Mouse (Mus musculus) MEL (cell line): ENCODE data around the gene Gnpnat1. TPM values are rescaled to one million over a fixed set of nuclear protein-coding genes. Genes with fewer than 3 reads are reported as not detected.
A peak's percentile ranks its signal among the peaks of the same experiment; 100 is the strongest.

Experiments used
- DNase-seq: peaks from one replicate; pipeline ENCODE4 v3.0.0; 2011; ENCODE audit warnings: low read depth, low spot score
- H3K27ac ChIP-seq: 2 replicates; pipeline ENCODE4 v1.5.1; 2012; ENCODE audit warnings: low read depth, mild to moderate bottlenecking, control low read depth, low read length, moderate library complexity; ENCODE audit not compliant: control insufficient read depth
- H3K27me3 ChIP-seq, 2 experiments: fragments of 150-350 bp in 1 of 2; sonication (generic) in 1 of 2; 2 replicates each; pipeline ENCODE4 v1.6.1; 2012; ENCODE audit warnings: low read length in 2 of 2, mild to moderate bottlenecking in 2 of 2, improper control_type of control experiment in 1 of 2, moderate library complexity in 1 of 2; ENCODE audit not compliant: insufficient read depth in 2 of 2, control insufficient read depth in 1 of 2
- H3K36me3 ChIP-seq, 2 experiments: 2 replicates each; pipeline ENCODE4 v1.6.1; 2012 to 2014; ENCODE audit warnings: low read length in 2 of 2, improper control_type of control experiment in 1 of 2, inconsistent platforms in 1 of 2, mild to moderate bottlenecking in 1 of 2; ENCODE audit not compliant: insufficient read depth in 2 of 2, control insufficient read depth in 1 of 2
- H3K4me1 ChIP-seq, 2 experiments: fragments of 150-350 bp in 1 of 2; sonication (generic) in 1 of 2; 2 replicates each; pipeline ENCODE4 v1.6.1; 2012; ENCODE audit warnings: low read length in 2 of 2, improper control_type of control experiment in 1 of 2, mild to moderate bottlenecking in 1 of 2; ENCODE audit not compliant: insufficient read depth in 2 of 2, control insufficient read depth in 1 of 2
- H3K4me3 ChIP-seq, 2 experiments: fragments of 150-350 bp in 1 of 2; sonication (generic) in 1 of 2; 2 replicates each; pipeline ENCODE4 v1.5.1; 2012; ENCODE audit warnings: low read depth in 2 of 2, low read length in 2 of 2, mild to moderate bottlenecking in 2 of 2, moderate library complexity in 2 of 2, control low read depth in 1 of 2, improper control_type of control experiment in 1 of 2; ENCODE audit not compliant: control insufficient read depth in 1 of 2, insufficient read depth in 1 of 2
- H3K79me2 ChIP-seq: 2 replicates; pipeline ENCODE4 v1.6.1; 2012; ENCODE audit warnings: mild to moderate bottlenecking, low read length, moderate library complexity; ENCODE audit not compliant: control insufficient read depth, poor library complexity, insufficient read depth
- H3K9ac ChIP-seq: 2 replicates; pipeline ENCODE4 v1.6.1; 2012; ENCODE audit warnings: low read depth, mild to moderate bottlenecking, control low read depth, low read length, moderate library complexity; ENCODE audit not compliant: control insufficient read depth, poor library complexity, severe bottlenecking
- H3K9me3 ChIP-seq: fragments of 150-350 bp; sonication (generic); replicated peaks from 2 replicates; pipeline ENCODE4 v1.6.1; 2012; ENCODE audit warnings: mild to moderate bottlenecking, low read length, improper control_type of control experiment, moderate library complexity; ENCODE audit not compliant: insufficient read depth
- CTCF ChIP-seq, 3 experiments: IDR thresholded peaks in 2 of 3; conservative IDR thresholded peaks in 1 of 3; 2 replicates each; pipeline ENCODE4 v1.5.1; 2011 to 2012; ENCODE audit warnings: low read length in 3 of 3, low read depth in 2 of 3, mild to moderate bottlenecking in 2 of 3, improper control_type of control experiment in 1 of 3, inconsistent platforms in 1 of 3, mixed read lengths in 1 of 3, moderate library complexity in 1 of 3; ENCODE audit not compliant: control insufficient read depth in 1 of 3, insufficient read depth in 1 of 3, poor library complexity in 1 of 3, severe bottlenecking in 1 of 3
- EP300 ChIP-seq, 2 experiments: IDR thresholded peaks; 2 replicates each; pipeline ENCODE4 v1.6.1; 2011; ENCODE audit warnings: improper control_type of control experiment in 2 of 2, low read length in 2 of 2, low read depth in 1 of 2, mild to moderate bottlenecking in 1 of 2
- GATA1 ChIP-seq: IDR thresholded peaks from 2 replicates; pipeline ENCODE4 v1.6.1; 2011; ENCODE audit warnings: low read depth, low read length, improper control_type of control experiment
- MXI1 ChIP-seq: IDR thresholded peaks from 2 replicates; pipeline ENCODE4 v1.6.1; 2011; ENCODE audit warnings: mild to moderate bottlenecking, low read depth, low read length, improper control_type of control experiment
- MYC ChIP-seq: IDR thresholded peaks from 2 replicates; pipeline ENCODE4 v1.6.1; 2011; ENCODE audit warnings: low read depth, mild to moderate bottlenecking, low read length, improper control_type of control experiment, moderate library complexity
- NELFE ChIP-seq: IDR thresholded peaks from 2 replicates; pipeline ENCODE4 v1.6.1; 2011; ENCODE audit warnings: low read depth, low read length, improper control_type of control experiment
- POLR2A ChIP-seq, 2 experiments: IDR thresholded peaks; 2 replicates each; pipeline ENCODE4 v1.6.1; 2011 to 2012; ENCODE audit warnings: low read length in 2 of 2, mild to moderate bottlenecking in 2 of 2, control low read depth in 1 of 2, improper control_type of control experiment in 1 of 2, low read depth in 1 of 2, moderate library complexity in 1 of 2; ENCODE audit not compliant: control insufficient read depth in 1 of 2, insufficient read depth in 1 of 2, poor library complexity in 1 of 2
- RAD21 ChIP-seq: IDR thresholded peaks from 2 replicates; pipeline ENCODE4 v1.6.1; 2011; ENCODE audit warnings: mild to moderate bottlenecking, low read depth, low read length, improper control_type of control experiment
- SMC3 ChIP-seq: IDR thresholded peaks from 2 replicates; pipeline ENCODE4 v1.6.1; 2011; ENCODE audit warnings: low read depth, low read length, improper control_type of control experiment
- TCF12 ChIP-seq: IDR thresholded peaks from 2 replicates; pipeline ENCODE4 v1.6.1; 2014; ENCODE audit warnings: low read depth, mild to moderate bottlenecking, inconsistent platforms, low read length, improper control_type of control experiment, moderate library complexity
- ZC3H11A ChIP-seq: IDR thresholded peaks from 2 replicates; pipeline ENCODE4 v1.6.1; 2012; ENCODE audit warnings: low read depth, mild to moderate bottlenecking, inconsistent platforms, low read length, improper control_type of control experiment
- ZKSCAN1 ChIP-seq: IDR thresholded peaks from 2 replicates; pipeline ENCODE4 v1.6.1; 2012; ENCODE audit warnings: low read depth, mild to moderate bottlenecking, inconsistent platforms, low read length, improper control_type of control experiment, moderate library complexity
- ZMIZ1 ChIP-seq: IDR thresholded peaks from 2 replicates; pipeline ENCODE4 v1.6.1; 2012; ENCODE audit warnings: low read depth, mild to moderate bottlenecking, inconsistent platforms, low read length, improper control_type of control experiment, moderate library complexity
- ZNF384 ChIP-seq: IDR thresholded peaks from 2 replicates; pipeline ENCODE4 v1.6.1; 2012; ENCODE audit warnings: low read depth, mild to moderate bottlenecking, inconsistent platforms, low read length, improper control_type of control experiment
- polyA plus RNA-seq, 2 experiments: library from polyadenylated mRNA; stranded (reverse) in 1 of 2; unstranded in 1 of 2; fragments of >175 nt in 1 of 2; fragments of >200 nt in 1 of 2; gene quantifications; 2 replicates each; pipeline versions ENCODE4 v1.2.1 to v1.2.4; 2012; ENCODE audit warnings: low replicate concordance in 2 of 2, low read depth in 1 of 2; ENCODE audit not compliant: insufficient read length in 2 of 2, insufficient read depth in 1 of 2, missing spikeins in 1 of 2
- total RNA-seq: library from RNA; depleted of rRNA; stranded (reverse); fragments of 300-350 nt; gene quantifications from 2 replicates; pipeline ENCODE4 v1.2.3, GENCODE M21; 2012

Gene Gnpnat1
- total and polyA plus RNA-seq, 3 experiments = 24.8 to 26.8 TPM; not detected in 1

GRCm38 (mm10) chr14:45434220-45434619 lies 29.5 kb upstream of the Gnpnat1 start:
- TF ChIP-seq ZMIZ1 = no peak
- TF ChIP-seq RAD21 = peak; percentile 36
- TF ChIP-seq ZKSCAN1 = no peak
- TF ChIP-seq SMC3 = peak; percentile 22; the same call in 1 of the 2 replicates
- TF ChIP-seq CTCF (IDR thresholded peaks at IDR 0.05 in 2 of 3, conservative IDR thresholded peaks at IDR 0.05 in 1 of 3; ENCODE audit: control insufficient read depth in 1 of 3, insufficient read depth in 1 of 3, low read depth in 2 of 3, low read length in 3 of 3, poor library complexity in 1 of 3, severe bottlenecking in 1 of 3) = peak; percentile 46 to 56 (median 54)
- TF ChIP-seq POLR2A (IDR thresholded peaks at IDR 0.05; ENCODE audit: control insufficient read depth in 1 of 2, insufficient read depth in 1 of 2, low read depth in 1 of 2, low read length in 2 of 2, poor library complexity in 1 of 2) = no peak
- Histone ChIP-seq H3K9me3 (no peaks in the 10 kb centered on the region), H3K79me2 (no peaks in the 10 kb centered on the region), H3K36me3 (no peaks in the 10 kb centered on the region), H3K4me3 (no peak overlapping the region), H3K9ac (no peak overlapping the region), H3K4me1 (no peaks in the 10 kb centered on the region), H3K27ac (no peak overlapping the region), H3K27me3 (no peaks in the 10 kb centered on the region)
- peak; percentile 17 for DNase-seq

- Histone ChIP-seq H3K9ac (no peak overlapping the region), H3K4me3 (no peak overlapping the region), H3K4me1 (no peaks in the 10 kb centered on the region)
- peak; percentile 48 for DNase-seq
- peak; percentile 47 for TF ChIP-seq RAD21
- peak; percentile 64 to 93 (median 75) for TF ChIP-seq CTCF (IDR thresholded peaks at IDR 0.05 in 2 of 3, conservative IDR thresholded peaks at IDR 0.05 in 1 of 3; ENCODE audit: control insufficient read depth in 1 of 3, insufficient read depth in 1 of 3, low read depth in 2 of 3, low read length in 3 of 3, poor library complexity in 1 of 3, severe bottlenecking in 1 of 3)
- TF ChIP-seq SMC3 = peak; percentile 36
- no peak for TF ChIP-seq GATA1
- TF ChIP-seq, all 39 proteins: peak for 3
- no peaks in the 10 kb centered on the region for H3K9me3 ChIP-seq
- no peaks in the 10 kb centered on the region for H3K36me3 ChIP-seq
- no peaks in the 10 kb centered on the region for H3K27me3 ChIP-seq
- no peaks in the 10 kb centered on the region for H3K79me2 ChIP-seq
- H3K27ac ChIP-seq = no peak overlapping the region
Observed at GRCm38 (mm10) chr14:45432003-45432402, 27.3 kb upstream of the Gnpnat1 start.

GRCm38 (mm10) chr14:45430066-45430842 lies 25.5 kb upstream of the Gnpnat1 start:
- Histone ChIP-seq H3K9me3 (no peaks in the 10 kb centered on the region), H3K4me1 (no peaks in the 10 kb centered on the region), H3K36me3 (no peaks in the 10 kb centered on the region), H3K4me3 (no peak overlapping the region), H3K9ac (no peak overlapping the region), H3K27ac (no peak overlapping the region), H3K79me2 (no peaks in the 10 kb centered on the region), H3K27me3 (no peaks in the 10 kb centered on the region)
- DNase-seq = no peak
- TF ChIP-seq SMC3 = no peak
- no peak for TF ChIP-seq MXI1
- TF ChIP-seq NELFE = no peak
- no peak for TF ChIP-seq EP300 (IDR thresholded peaks at IDR 0.05; ENCODE audit: low read depth in 1 of 2, low read length in 2 of 2)
- no peak for TF ChIP-seq ZC3H11A
- no peak for TF ChIP-seq ZNF384
- no peak for TF ChIP-seq TCF12
- no peak for TF ChIP-seq MYC
